Mouse (Mus musculus) gastrocnemius, postnatal 14 days (tissue): ENCODE measurements around the gene Lcn9. TPM values are rescaled to one million over a fixed set of nuclear protein-coding genes. Genes with fewer than 3 reads are reported as not detected.
A peak's percentile ranks its signal among the peaks of the same experiment; 100 is the strongest.
"Not testable (repeated sequence)": the region's sequence is repeated elsewhere in the genome, so short reads cannot be mapped to it uniquely, and the experiment has no call there.

Experiments
- DNase-seq: peaks from one replicate; pipeline ENCODE4 v3.0.0; 2021; ENCODE audit warnings: mixed read lengths
- intact Hi-C: fragments of 180-260 bp; cut with DNase I; formaldehyde crosslinking; loops from one replicate; pipeline ENCODE4 v1.15.1; 2025; ENCODE audit warnings: low total_unique reads
- long read RNA-seq, 2 experiments: library from polyadenylated mRNA; stranded (forward); transcript quantifications; one replicate each; pipeline ENCODE4 v2.0.0; 2021
- total RNA-seq, 2 experiments: library from RNA; stranded (reverse); gene quantifications; 2 replicates each; pipeline ENCODE4 v1.2.3; 2021

Gene Lcn9
- not detected for total RNA-seq
- long read RNA-seq, experiment 1, result 0 reads
- long read RNA-seq, experiment 2, result 0 reads

- intact Hi-C loops, result no loop called here
- no peak for DNase-seq
Measured at GRCm38 (mm10) chr2:25822806-25823205, at the start of gene Lcn9. Gene Lcn9, plus strand, starts transcription at chr2:25823153.

- intact Hi-C loops, result no loop called here
- DNase-seq, result no peak
Measured at GRCm38 (mm10) chr2:25773507-25773906, 49.4 kb upstream of the Lcn9 start.

GRCm38 (mm10) chr2:25774640-25775039, 48.3 kb upstream of the Lcn9 start:
- DNase-seq, result no peak
- intact Hi-C loops, result no loop called here

GRCm38 (mm10) chr2:25775991-25776390, 47.0 kb upstream of the Lcn9 start:
- intact Hi-C loops, result no loop called here

GRCm38 (mm10) chr2:25776717-25777116, 46.2 kb upstream of the Lcn9 start, which contains the start of gene Lcn11:
Gene Lcn11, plus strand, starts transcription at chr2:25777017.
- intact Hi-C loops, result no loop called here
- no peak for DNase-seq

More at GRCm38 (mm10) chr2:25775991-25776390, 47.0 kb upstream of the Lcn9 start:
- no peak for DNase-seq

GRCm38 (mm10) chr2:25779076-25779475, 43.9 kb upstream of the Lcn9 start:
- DNase-seq, result no peak
- intact Hi-C loops, result no loop called here

GRCm38 (mm10) chr2:25780921-25781320, 42.0 kb upstream of the Lcn9 start:
- intact Hi-C loops, result no loop called here
- no peak for DNase-seq

GRCm38 (mm10) chr2:25781957-25782356, 41.0 kb upstream of the Lcn9 start, which contains the start of gene Gm13539:
Gene Gm13539, plus strand, starts transcription at chr2:25782257.
- intact Hi-C loops, result no loop called here

GRCm38 (mm10) chr2:25785573-25786322, 37.2 kb upstream of the Lcn9 start:
- no peak for DNase-seq
- intact Hi-C loops, result no loop called here

More at GRCm38 (mm10) chr2:25781957-25782356, 41.0 kb upstream of the Lcn9 start, which contains the start of gene Gm13539:
- no peak for DNase-seq

- intact Hi-C loops, result no loop called here
Measured at GRCm38 (mm10) chr2:25789092-25789491, 33.9 kb upstream of the Lcn9 start.

GRCm38 (mm10) chr2:25797635-25798034, 25.3 kb upstream of the Lcn9 start:
- no peak for DNase-seq
- intact Hi-C loops, result no loop called here

More at GRCm38 (mm10) chr2:25789092-25789491, 33.9 kb upstream of the Lcn9 start:
- DNase-seq, result no peak

GRCm38 (mm10) chr2:25798065-25798464, 24.9 kb upstream of the Lcn9 start:
- DNase-seq, result no peak
- intact Hi-C loops, result no loop called here

GRCm38 (mm10) chr2:25811711-25812110, 11.2 kb upstream of the Lcn9 start:
- no peak for DNase-seq
- intact Hi-C loops, result no loop called here

GRCm38 (mm10) chr2:25813364-25813763, 9.6 kb upstream of the Lcn9 start:
- DNase-seq, result no peak

GRCm38 (mm10) chr2:25815748-25816147, 7.2 kb upstream of the Lcn9 start, which contains the start of gene Glt6d1:
Gene Glt6d1, minus strand, starts transcription at chr2:25815848.
- intact Hi-C loops, DNase-seq: not testable (repeated sequence)

More at GRCm38 (mm10) chr2:25813364-25813763, 9.6 kb upstream of the Lcn9 start:
- intact Hi-C loops, result no loop called here

GRCm38 (mm10) chr2:25824751-25825150, 1.8 kb downstream of the Lcn9 start:
- intact Hi-C loops, result no loop called here
- no peak for DNase-seq

GRCm38 (mm10) chr2:25828344-25828947, 5.5 kb downstream of the Lcn9 start:
- intact Hi-C loops, result no loop called here
- no peak for DNase-seq

- DNase-seq, result no peak
- intact Hi-C loops, result no loop called here
Measured at GRCm38 (mm10) chr2:25830786-25831185, 7.8 kb downstream of the Lcn9 start.

- intact Hi-C loops, result no loop called here
- DNase-seq, result peak; percentile 45
Measured at GRCm38 (mm10) chr2:25836291-25836690, 13.3 kb downstream of the Lcn9 start.

- intact Hi-C loops, result no loop called here
- DNase-seq, result no peak
Measured at GRCm38 (mm10) chr2:25842161-25842560, 19.2 kb downstream of the Lcn9 start.

GRCm38 (mm10) chr2:25842758-25843157, 19.8 kb downstream of the Lcn9 start:
- DNase-seq, result no peak
- intact Hi-C loops, result no loop called here
